Mouse (Mus musculus) bone marrow macrophage, adult 2 months (primary cell): ENCODE data around the gene Cldn18.

ENCODE experiments used
- CTCF ChIP-seq: IDR thresholded peaks from 2 replicates; pipeline ENCODE4 v1.5.1; 2012; ENCODE audit warnings: low read depth, mild to moderate bottlenecking, low read length, moderate library complexity
- POLR2A ChIP-seq: IDR thresholded peaks from 2 replicates; pipeline ENCODE4 v1.6.1; 2012; ENCODE audit warnings: mild to moderate bottlenecking, low read depth, low read length, borderline replicate concordance

- TF ChIP-seq CTCF, result no peak
- TF ChIP-seq POLR2A, result no peak
Measured at GRCm38 (mm10) chr9:99681980-99682570, 35.0 kb downstream of the Cldn18 start.
